Mouse (Mus musculus): ENCODE measurements around the gene Zfp956. TPM values are rescaled to one million over a fixed set of nuclear protein-coding genes. Genes with fewer than 3 reads are reported as not detected.

Zfp956 gene
- polyA plus RNA-seq, 1 experiment from 2014 or later: 7.5 TPM

- Histone ChIP-seq H3K27ac (ENCODE audit: low read depth, low read length) (no peak overlapping the region), H3K4me2 (ENCODE audit: low read depth, low read length, severe bottlenecking) (no peak overlapping the region), H3K4me1 (replicated peaks; ENCODE audit: control insufficient read depth, insufficient read depth, low read length) (peaks cover 3% of the 10 kb centered on the region), H3K27me3 (ENCODE audit: control insufficient read depth, insufficient read depth, low read length) (no peaks in the 10 kb centered on the region), H3K9ac (ENCODE audit: low read length) (no peak overlapping the region), H3K36me3 (ENCODE audit: control insufficient read depth, insufficient read depth, low read length) (no peaks in the 10 kb centered on the region), H3K4me3 (ENCODE audit: low read depth, low read length) (no peak overlapping the region), H3K9me3 (ENCODE audit: control insufficient read depth, low read length) (no peaks in the 10 kb centered on the region)
- no peak for DNase-seq (ENCODE audit: low spot score)
- WGBS: 87% methylated on average over 5 of the region's 5 CpGs
- no peak for ATAC-seq (replicated peaks; ENCODE audit: low FRiP score)
Measured at GRCm38 (mm10) chr6:47917051-47917450, 36.1 kb upstream of the Zfp956 start.

GRCm38 (mm10) chr6:47918768-47919274 is 34.4 kb upstream of the Zfp956 start:
- WGBS: 83% methylated on average over 3 of the region's 3 CpGs
- no peaks in the 10 kb centered on the region for H3K36me3 ChIP-seq (ENCODE audit: control insufficient read depth, insufficient read depth, low read length)
- H3K27me3 ChIP-seq (ENCODE audit: control insufficient read depth, insufficient read depth, low read length): no peaks in the 10 kb centered on the region
- no peaks in the 10 kb centered on the region for H3K9me3 ChIP-seq (ENCODE audit: control insufficient read depth, low read length)
- no peak overlapping the region for H3K9ac ChIP-seq (ENCODE audit: low read length)
- no peak overlapping the region for H3K4me2 ChIP-seq (ENCODE audit: low read depth, low read length, severe bottlenecking)
- no peak for ATAC-seq (replicated peaks; ENCODE audit: low FRiP score)
- no peak overlapping the region for H3K4me3 ChIP-seq (ENCODE audit: low read depth, low read length)
- no peak overlapping the region for H3K27ac ChIP-seq (ENCODE audit: low read depth, low read length)
- peaks cover 3% of the 10 kb centered on the region for H3K4me1 ChIP-seq (replicated peaks; ENCODE audit: control insufficient read depth, insufficient read depth, low read length)
- no peak for DNase-seq (ENCODE audit: low spot score)

- no peak for DNase-seq (ENCODE audit: low spot score)
- Histone ChIP-seq H3K36me3 (ENCODE audit: control insufficient read depth, insufficient read depth, low read length) (no peaks in the 10 kb centered on the region), H3K4me2 (ENCODE audit: low read depth, low read length, severe bottlenecking) (peak overlapping the region; percentile 50; the same call in 1 of the 2 replicates), H3K9ac (ENCODE audit: low read length) (peak overlapping the region; percentile 73), H3K27ac (ENCODE audit: low read depth, low read length) (peak overlapping the region; percentile 80; the same call in 1 of the 2 replicates), H3K27me3 (ENCODE audit: control insufficient read depth, insufficient read depth, low read length) (no peaks in the 10 kb centered on the region), H3K4me1 (replicated peaks; ENCODE audit: control insufficient read depth, insufficient read depth, low read length) (peaks cover 3% of the 10 kb centered on the region), H3K9me3 (ENCODE audit: control insufficient read depth, low read length) (no peaks in the 10 kb centered on the region), H3K4me3 (ENCODE audit: low read depth, low read length) (peak overlapping the region; percentile 77)
- WGBS: 28% methylated on average over 11 of the region's 11 CpGs
- peak; percentile 57 for ATAC-seq (replicated peaks; ENCODE audit: low FRiP score)
Measured at GRCm38 (mm10) chr6:47919646-47920446, 33.3 kb upstream of the Zfp956 start.

- peak within 1 kb of the TSS; percentile 73 for H3K9ac ChIP-seq (ENCODE audit: low read length)
- no peaks in the 10 kb centered on the region for H3K9me3 ChIP-seq (ENCODE audit: control insufficient read depth, low read length)
- H3K36me3 ChIP-seq (ENCODE audit: control insufficient read depth, insufficient read depth, low read length): no peaks in the 10 kb centered on the region
- H3K4me2 ChIP-seq (ENCODE audit: low read depth, low read length, severe bottlenecking): peak within 1 kb of the TSS; percentile 74
- ATAC-seq (replicated peaks; ENCODE audit: low FRiP score) (peak; percentile 96), DNase-seq (ENCODE audit: low spot score) (peak; percentile 95)
- WGBS: under 1% methylated on average over 66 of the region's 67 CpGs
- H3K4me3 ChIP-seq (ENCODE audit: low read depth, low read length): peak within 1 kb of the TSS; percentile 77
- H3K27me3 ChIP-seq (ENCODE audit: control insufficient read depth, insufficient read depth, low read length): no peaks in the 10 kb centered on the region
- H3K4me1 ChIP-seq (replicated peaks; ENCODE audit: control insufficient read depth, insufficient read depth, low read length): peaks cover 3% of the 10 kb centered on the region
- peak within 1 kb of the TSS; percentile 80 for H3K27ac ChIP-seq (ENCODE audit: low read depth, low read length)
Measured at GRCm38 (mm10) chr6:47920447-47921340, 32.5 kb upstream of the Zfp956 start, which contains the start of gene Zfp212. TSS of gene Zfp212 (plus strand) at chr6:47920476.

GRCm38 (mm10) chr6:47942461-47942860 is 10.7 kb upstream of the Zfp956 start:
- Histone ChIP-seq H3K9ac (ENCODE audit: low read length) (peak overlapping the region; percentile 77), H3K4me3 (ENCODE audit: low read depth, low read length) (peak overlapping the region; percentile 40; the same call in 1 of the 2 replicates), H3K27ac (ENCODE audit: low read depth, low read length) (no peak overlapping the region), H3K4me1 (replicated peaks; ENCODE audit: control insufficient read depth, insufficient read depth, low read length) (peaks cover 5% of the 10 kb centered on the region; the same call in 1 of the 2 replicates), H3K4me2 (ENCODE audit: low read depth, low read length, severe bottlenecking) (peak overlapping the region; percentile 78), H3K9me3 (ENCODE audit: control insufficient read depth, low read length) (no peaks in the 10 kb centered on the region), H3K36me3 (ENCODE audit: control insufficient read depth, insufficient read depth, low read length) (no peaks in the 10 kb centered on the region; the same call in 1 of the 2 replicates), H3K27me3 (ENCODE audit: control insufficient read depth, insufficient read depth, low read length) (no peaks in the 10 kb centered on the region)
- 51% methylated on average over 12 of the region's 12 CpGs for WGBS
- 0 out of 2 replicates have a peak, but pooled peaks have one; percentile 29 for ATAC-seq (replicated peaks; ENCODE audit: low FRiP score)
- no peak for DNase-seq (ENCODE audit: low spot score)

GRCm38 (mm10) chr6:47943021-47943691 is 10.0 kb upstream of the Zfp956 start:
- DNase-seq (ENCODE audit: low spot score) (peak; percentile 87), ATAC-seq (replicated peaks; ENCODE audit: low FRiP score) (peak; percentile 94)
- Histone ChIP-seq H3K4me1 (replicated peaks; ENCODE audit: control insufficient read depth, insufficient read depth, low read length) (peaks cover 5% of the 10 kb centered on the region; the same call in 1 of the 2 replicates), H3K27me3 (ENCODE audit: control insufficient read depth, insufficient read depth, low read length) (no peaks in the 10 kb centered on the region), H3K9ac (ENCODE audit: low read length) (peak overlapping the region; percentile 77), H3K4me2 (ENCODE audit: low read depth, low read length, severe bottlenecking) (peak overlapping the region; percentile 78), H3K4me3 (ENCODE audit: low read depth, low read length) (peak overlapping the region; percentile 40), H3K36me3 (ENCODE audit: control insufficient read depth, insufficient read depth, low read length) (no peaks in the 10 kb centered on the region; the same call in 1 of the 2 replicates), H3K27ac (ENCODE audit: low read depth, low read length) (no peak overlapping the region), H3K9me3 (ENCODE audit: control insufficient read depth, low read length) (no peaks in the 10 kb centered on the region)
- 10% methylated on average over 62 of the region's 64 CpGs for WGBS

GRCm38 (mm10) chr6:47943721-47944120 is 9.5 kb upstream of the Zfp956 start:
- Histone ChIP-seq H3K9ac (ENCODE audit: low read length) (peak overlapping the region; percentile 77), H3K36me3 (ENCODE audit: control insufficient read depth, insufficient read depth, low read length) (no peaks in the 10 kb centered on the region; the same call in 1 of the 2 replicates), H3K4me2 (ENCODE audit: low read depth, low read length, severe bottlenecking) (peak overlapping the region; percentile 78; the same call in 1 of the 2 replicates), H3K4me3 (ENCODE audit: low read depth, low read length) (peak overlapping the region; percentile 40), H3K9me3 (ENCODE audit: control insufficient read depth, low read length) (no peaks in the 10 kb centered on the region), H3K4me1 (replicated peaks; ENCODE audit: control insufficient read depth, insufficient read depth, low read length) (peaks cover 5% of the 10 kb centered on the region; the same call in 1 of the 2 replicates), H3K27me3 (ENCODE audit: control insufficient read depth, insufficient read depth, low read length) (no peaks in the 10 kb centered on the region), H3K27ac (ENCODE audit: low read depth, low read length) (no peak overlapping the region)
- DNase-seq (ENCODE audit: low spot score): no peak
- ATAC-seq (replicated peaks; ENCODE audit: low FRiP score): no peak
- WGBS: 85% methylated on average over 3 of the region's 3 CpGs

GRCm38 (mm10) chr6:47947388-47947787 is 5.8 kb upstream of the Zfp956 start:
- Histone ChIP-seq H3K4me2 (ENCODE audit: low read depth, low read length, severe bottlenecking) (no peak overlapping the region), H3K27me3 (ENCODE audit: control insufficient read depth, insufficient read depth, low read length) (no peaks in the 10 kb centered on the region), H3K4me3 (ENCODE audit: low read depth, low read length) (no peak overlapping the region), H3K36me3 (ENCODE audit: control insufficient read depth, insufficient read depth, low read length) (no peaks in the 10 kb centered on the region; the same call in 1 of the 2 replicates), H3K9ac (ENCODE audit: low read length) (no peak overlapping the region), H3K9me3 (ENCODE audit: control insufficient read depth, low read length) (no peaks in the 10 kb centered on the region), H3K27ac (ENCODE audit: low read depth, low read length) (no peak overlapping the region), H3K4me1 (replicated peaks; ENCODE audit: control insufficient read depth, insufficient read depth, low read length) (peaks cover 5% of the 10 kb centered on the region; the same call in 1 of the 2 replicates)
- ATAC-seq (replicated peaks; ENCODE audit: low FRiP score) (no peak), DNase-seq (ENCODE audit: low spot score) (no peak)
- WGBS: 94% methylated on average over 4 of the region's 4 CpGs
